Mouse (Mus musculus): ENCODE measurements around the gene Pear1. TPM values are rescaled to one million over a fixed set of nuclear protein-coding genes. Genes with fewer than 3 reads are reported as not detected.

The Pear1 gene
- total and polyA plus RNA-seq, 3 experiments = 0.20 to 1.2 (median 0.46) TPM

GRCm38 (mm10) chr3:87749036-87749435 is 75.1 kb downstream of the Pear1 start:
- in situ Hi-C loops (cut with MboI; ENCODE audit: low pct_ligation_motif_present, low pct_unique_long_range_greater_than_20kb, low sequenced_read_pairs) = no loop called here
- no peaks in the 10 kb centered on the region for H3K79me2 ChIP-seq (replicated peaks; ENCODE audit: control insufficient read depth, extremely low read depth, insufficient read depth, poor library complexity, severe bottlenecking)
- no peaks in the 10 kb centered on the region for H3K36me3 ChIP-seq (replicated peaks in 1 of 2; ENCODE audit: control insufficient read depth in 1 of 2, insufficient read depth in 1 of 2, low read length in 1 of 2)
- dilution Hi-C loops (cut with MboI; ENCODE audit: extremely low pct_ligation_motif_present, extremely low pct_unique_long_range_greater_than_20kb, low sequenced_read_pairs) = no loop called here
- H3K4me3 ChIP-seq (replicated peaks in 1 of 3; ENCODE audit: low read depth in 2 of 3, low read length in 2 of 3, poor library complexity in 1 of 3) = no peak overlapping the region
- H3K27ac ChIP-seq (ENCODE audit: insufficient read depth, low read depth) = no peak overlapping the region
- TF ChIP-seq CTCF (conservative IDR thresholded peaks at IDR 0.05 in 1 of 2, IDR thresholded peaks at IDR 0.05 in 1 of 2; ENCODE audit: low read depth in 2 of 2, low read length in 2 of 2) (peak; percentile 76 to 90), CHD2 (IDR thresholded peaks at IDR 0.05; ENCODE audit: low read length) (no peak), RCOR1 (conservative IDR thresholded peaks at IDR 0.05; ENCODE audit: low read depth, low read length) (no peak), RAD21 (IDR thresholded peaks at IDR 0.05; ENCODE audit: low read depth, low read length) (peak; percentile 84), USF1 (IDR thresholded peaks at IDR 0.05; ENCODE audit: low read depth, low read length) (peak; percentile 50), NRF1 (IDR thresholded peaks at IDR 0.05; ENCODE audit: low read depth, low read length) (no peak), POLR2AphosphoS2 (IDR thresholded peaks at IDR 0.05; ENCODE audit: low read depth, low read length) (no peak), UBTF (IDR thresholded peaks at IDR 0.05; ENCODE audit: low read depth, low read length) (no peak), HCFC1 (IDR thresholded peaks at IDR 0.05; ENCODE audit: low read depth, low read length) (no peak), MAZ (IDR thresholded peaks at IDR 0.05; ENCODE audit: low read depth, low read length) (no peak), SMC3 (IDR thresholded peaks at IDR 0.05; ENCODE audit: low read depth, low read length) (peak; percentile 70), TBP (conservative IDR thresholded peaks at IDR 0.05; ENCODE audit: low read depth, low read length) (no peak), SIN3A (IDR thresholded peaks at IDR 0.05; ENCODE audit: low read length) (no peak), E2F4 (IDR thresholded peaks at IDR 0.05; ENCODE audit: insufficient replicate concordance, low read depth, low read length) (no peak), BHLHE40 (IDR thresholded peaks at IDR 0.05; ENCODE audit: low read depth, low read length) (peak; percentile 33; the same call in 1 of the 2 replicates), MYC (IDR thresholded peaks at IDR 0.05; ENCODE audit: low read depth, low read length) (no peak), POLR2A (IDR thresholded peaks at IDR 0.05; ENCODE audit: low read depth, low read length) (no peak)
- peak; percentile 76 for DNase-seq (ENCODE audit: extremely low read depth)
- no peaks in the 10 kb centered on the region for H3K9me3 ChIP-seq (replicated peaks; ENCODE audit: low read length)
- H3K4me2 ChIP-seq (ENCODE audit: insufficient read depth, low read depth, poor library complexity, severe bottlenecking) = no peak overlapping the region
- H3K9ac ChIP-seq (ENCODE audit: insufficient read depth, low read depth) = no peak overlapping the region
- peaks cover 53% of the 10 kb centered on the region for H3K27me3 ChIP-seq (replicated peaks)
- H3K4me1 ChIP-seq (ENCODE audit: control insufficient read depth in 1 of 2, insufficient read depth in 2 of 2) = peaks cover 0 to 6% of the 10 kb centered on the region in 2 experiments; a peak in 2 of 4 replicates

DNA sequence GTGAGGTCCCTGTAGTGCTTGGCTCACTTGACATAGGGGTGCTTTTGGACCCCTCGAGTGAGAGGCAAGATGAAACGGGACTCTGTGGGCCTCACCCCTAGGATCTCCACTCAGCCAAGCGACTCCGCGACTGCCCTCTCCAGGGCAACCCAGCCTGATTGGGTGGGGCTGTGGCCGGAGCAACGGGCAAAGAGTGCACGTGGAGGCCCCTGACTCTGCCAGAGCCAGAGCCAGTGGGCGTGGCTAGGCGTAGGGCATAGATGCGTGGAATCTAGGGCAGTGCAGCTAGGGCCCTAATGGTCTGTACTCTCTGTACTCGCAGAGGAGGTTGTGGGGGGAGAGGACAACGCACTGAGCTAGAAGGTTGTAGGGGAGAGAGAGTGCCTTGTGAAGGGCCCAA is 75.7 kb downstream of the Pear1 start, which contains the start of gene Lrrc71:
Gene Lrrc71, minus strand, starts transcription at position 195 of the 400 bp plus-strand sequence.
- Histone ChIP-seq H3K36me3 (replicated peaks in 1 of 2; ENCODE audit: control insufficient read depth in 1 of 2, insufficient read depth in 1 of 2, low read length in 1 of 2) (no peaks in the 10 kb centered on the region), H3K9ac (ENCODE audit: insufficient read depth, low read depth) (no peak within 1 kb of the TSS), H3K27ac (ENCODE audit: insufficient read depth, low read depth) (no peak within 1 kb of the TSS), H3K27me3 (replicated peaks) (peaks cover 47% of the 10 kb centered on the region), H3K9me3 (replicated peaks; ENCODE audit: low read length) (no peaks in the 10 kb centered on the region), H3K4me2 (ENCODE audit: insufficient read depth, low read depth, poor library complexity, severe bottlenecking) (no peak within 1 kb of the TSS), H3K4me3 (replicated peaks in 1 of 3; ENCODE audit: low read depth in 2 of 3, low read length in 2 of 3, poor library complexity in 1 of 3) (no peak within 1 kb of the TSS), H3K4me1 (ENCODE audit: control insufficient read depth in 1 of 2, insufficient read depth in 2 of 2) (peaks cover 0 to 11% of the 10 kb centered on the region in 2 experiments; a peak in 2 of 4 replicates), H3K79me2 (replicated peaks; ENCODE audit: control insufficient read depth, extremely low read depth, insufficient read depth, poor library complexity, severe bottlenecking) (no peaks in the 10 kb centered on the region)
- dilution Hi-C loops (cut with MboI; ENCODE audit: extremely low pct_ligation_motif_present, extremely low pct_unique_long_range_greater_than_20kb, low sequenced_read_pairs) (no loop called here), in situ Hi-C loops (cut with MboI; ENCODE audit: low pct_ligation_motif_present, low pct_unique_long_range_greater_than_20kb, low sequenced_read_pairs) (no loop called here)
- no peak for DNase-seq (ENCODE audit: extremely low read depth)
- TF ChIP-seq BHLHE40 (IDR thresholded peaks at IDR 0.05; ENCODE audit: low read depth, low read length) = no peak
- TF ChIP-seq IRF4 (IDR thresholded peaks at IDR 0.05; ENCODE audit: low read depth, low read length) = no peak
- no peak for TF ChIP-seq MAX (IDR thresholded peaks at IDR 0.05; ENCODE audit: low read length)
- no peak for TF ChIP-seq POLR2AphosphoS2 (IDR thresholded peaks at IDR 0.05; ENCODE audit: low read depth, low read length)
- TF ChIP-seq ETS1 (conservative IDR thresholded peaks at IDR 0.05; ENCODE audit: low read depth, low read length) = no peak
- TF ChIP-seq ZKSCAN1 (IDR thresholded peaks at IDR 0.05; ENCODE audit: borderline replicate concordance, low read depth, low read length) = no peak

Measured in CH12.LX (cell line).